Mouse (Mus musculus) brain, embryonic 14.5 days (tissue): ENCODE measurements around the gene Rabgef1.

Source experiments
- CTCF ChIP-seq: fragments of 200-500 bp; IDR thresholded peaks from 2 replicates; pipeline ENCODE4 v1.5.1; 2012; ENCODE audit warnings: inconsistent platforms, mild to moderate bottlenecking, moderate library complexity, borderline replicate concordance; ENCODE audit not compliant: insufficient read depth, insufficient read length; ENCODE audit errors: extremely low read depth
- POLR2A ChIP-seq: fragments of 200-500 bp; IDR thresholded peaks from 2 replicates; pipeline ENCODE4 v1.6.1; 2012; ENCODE audit warnings: mild to moderate bottlenecking, inconsistent platforms, borderline replicate concordance; ENCODE audit not compliant: poor library complexity, insufficient read depth, insufficient read length, severe bottlenecking; ENCODE audit errors: extremely low read depth

- TF ChIP-seq CTCF = no peak
- no peak for TF ChIP-seq POLR2A
Measured at GRCm38 (mm10) chr5:130173012-130173411, 1.4 kb downstream of the Rabgef1 start.
